Mouse (Mus musculus) G1E-ER4 (cell line): ENCODE data around the gene Col24a1. TPM values are rescaled to one million over a fixed set of nuclear protein-coding genes. Genes with fewer than 3 reads are reported as not detected.

Experiments
- GATA1 ChIP-seq: IDR thresholded peaks from one replicate; pipeline ENCODE4 v1.8.0; 2012; ENCODE audit warnings: low read length, inconsistent platforms
- polyA plus RNA-seq: library from polyadenylated mRNA; stranded (reverse); fragments of >175 nt; gene quantifications from 2 replicates; pipeline ENCODE4 v1.2.3, GENCODE M21; 2012

Col24a1 gene
- polyA plus RNA-seq, 1 experiment, result not detected

- TF ChIP-seq GATA1, result no peak
Observed at GRCm38 (mm10) chr3:145575743-145576481, 283.6 kb downstream of the Col24a1 start, which contains the start of gene Znhit6. Gene Znhit6 (plus strand): TSS chr3:145576205.

- TF ChIP-seq GATA1, result no peak
Observed at GRCm38 (mm10) chr3:145576482-145576822, 284.2 kb downstream of the Col24a1 start.

- TF ChIP-seq GATA1, result no peak
Observed at GRCm38 (mm10) chr3:145576876-145577275, 284.6 kb downstream of the Col24a1 start.

- no peak for TF ChIP-seq GATA1
Observed at GRCm38 (mm10) chr3:145583043-145583442, 290.8 kb downstream of the Col24a1 start.

- TF ChIP-seq GATA1, result no peak
Observed at GRCm38 (mm10) chr3:145583522-145584200, 291.4 kb downstream of the Col24a1 start.

- TF ChIP-seq GATA1, result no peak
Observed at GRCm38 (mm10) chr3:145590562-145590961, 298.3 kb downstream of the Col24a1 start.

- TF ChIP-seq GATA1, result no peak
Observed at GRCm38 (mm10) chr3:145591841-145592542, 299.7 kb downstream of the Col24a1 start.

GRCm38 (mm10) chr3:145595354-145595753, 303.1 kb downstream of the Col24a1 start:
- TF ChIP-seq GATA1, result no peak

GRCm38 (mm10) chr3:145599059-145599458, 306.8 kb downstream of the Col24a1 start:
- no peak for TF ChIP-seq GATA1

GRCm38 (mm10) chr3:145600801-145601200, 308.5 kb downstream of the Col24a1 start:
- TF ChIP-seq GATA1, result no peak

GRCm38 (mm10) chr3:145601345-145601744, 309.1 kb downstream of the Col24a1 start:
- TF ChIP-seq GATA1, result no peak

Other genes with a start within 250 kb of the Col24a1 start
- gene Clca2, start 193.0 kb upstream of the Col24a1 start, polyA plus RNA-seq, result not detected in 2 replicates
- 3.1 and 4.2 TPM in 2 replicates for gene Odf2l, start 173.9 kb upstream of the Col24a1 start, polyA plus RNA-seq